Mouse (Mus musculus) cerebellum, postnatal 36 days (tissue): ENCODE measurements around the gene Psma2.

Source experiments
- DNase-seq, 2 experiments: peaks; one replicate each; pipeline ENCODE4 v3.0.0; 2021 to 2022; ENCODE audit warnings: mixed read lengths in 2 of 2

Psma2 gene

DNA sequence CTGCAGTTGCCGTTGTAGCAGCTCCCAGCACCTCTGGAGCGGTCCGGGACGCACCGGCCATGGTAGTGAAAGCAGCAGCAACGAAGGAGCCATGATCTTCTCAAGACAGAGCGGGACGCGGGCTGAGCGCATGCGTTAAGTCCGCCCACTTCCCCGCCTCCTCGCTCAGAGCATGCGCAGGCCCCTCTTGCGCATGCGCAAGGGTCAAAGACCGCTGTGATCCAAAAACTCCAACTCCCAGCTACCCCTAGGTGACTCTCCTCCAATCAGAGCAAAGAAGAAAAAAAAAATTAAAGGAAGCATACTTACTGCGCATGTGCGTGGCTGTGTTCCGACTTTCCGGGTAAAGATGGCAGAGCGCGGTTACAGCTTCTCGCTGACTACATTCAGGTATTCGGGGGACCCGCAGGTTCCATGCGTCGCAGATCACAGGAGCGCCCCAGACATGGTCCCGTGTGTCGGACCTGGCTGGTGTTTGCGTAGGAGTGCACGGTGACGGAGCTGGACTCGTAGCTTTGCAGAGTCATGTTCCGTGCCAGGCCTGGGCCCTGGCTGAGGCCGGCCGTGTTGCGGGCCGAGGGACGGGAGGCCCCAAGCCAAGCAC, at the start of gene Psma2, which contains the start of gene Mrpl32:
Gene Psma2 (plus strand): TSS at position 315 of the 604 bp plus-strand sequence.
Gene Mrpl32 (minus strand): TSS at position 240 of the 604 bp plus-strand sequence.
- peak; percentile 95 to 96 for DNase-seq

DNA sequence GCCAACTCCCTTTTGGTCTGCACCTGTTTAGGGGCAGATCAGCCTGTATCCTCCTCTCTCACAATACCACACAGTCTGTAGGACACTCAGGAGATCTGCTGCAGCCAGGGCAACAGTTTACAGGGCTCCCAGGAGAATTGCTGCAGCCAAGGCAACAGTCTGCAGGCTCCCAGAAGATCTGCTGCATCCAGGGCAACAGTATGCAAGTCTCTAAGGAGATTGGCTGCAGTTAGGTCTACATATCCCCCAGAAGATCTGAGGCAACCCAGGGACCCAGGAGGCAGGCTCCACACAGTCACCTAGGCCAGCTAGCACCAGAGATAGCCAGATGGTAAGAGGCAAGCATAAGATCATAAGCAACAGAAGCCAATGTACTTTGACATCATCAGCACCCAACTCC, 38.9 kb upstream of the Psma2 start:
- no peak for DNase-seq

DNA sequence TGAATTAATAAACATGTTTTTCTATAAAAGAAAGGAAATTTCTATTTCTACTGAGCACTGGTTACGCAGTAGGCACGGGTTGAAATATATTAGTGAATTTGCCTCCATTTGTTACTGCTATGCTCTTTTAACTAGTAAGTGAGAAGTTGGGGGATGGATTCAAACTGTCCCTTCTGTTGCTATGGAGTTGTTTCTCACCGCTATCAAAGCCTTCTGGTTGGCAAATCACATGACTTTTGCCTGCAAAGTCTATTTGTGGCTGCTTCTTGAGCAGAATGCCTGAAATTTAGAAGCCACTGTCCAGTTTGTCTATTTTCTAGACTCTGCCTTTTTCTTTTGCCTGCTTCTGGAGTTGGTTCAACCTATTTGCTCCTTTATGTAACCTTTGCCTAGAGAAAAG, 32.6 kb upstream of the Psma2 start:
- no peak for DNase-seq

DNA sequence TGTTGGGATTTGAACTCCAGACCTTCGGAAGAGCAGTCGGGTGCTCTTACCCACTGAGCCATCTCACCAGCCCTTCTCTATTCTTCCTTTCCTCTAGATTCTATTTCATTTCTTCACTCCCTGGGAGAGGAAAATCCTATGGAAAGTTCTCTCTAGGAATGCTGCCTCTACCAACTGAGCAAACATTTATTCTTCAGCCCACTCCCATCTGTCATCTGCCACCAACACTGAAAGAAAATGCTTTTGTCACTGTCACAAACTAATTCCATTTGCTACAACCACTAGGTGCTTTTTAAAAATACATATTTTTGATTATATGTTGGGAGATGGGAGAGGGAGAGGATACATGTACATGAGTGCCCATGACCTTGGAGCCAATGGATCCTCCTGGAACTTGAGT, 10.3 kb upstream of the Psma2 start:
- DNase-seq, result no peak

DNA sequence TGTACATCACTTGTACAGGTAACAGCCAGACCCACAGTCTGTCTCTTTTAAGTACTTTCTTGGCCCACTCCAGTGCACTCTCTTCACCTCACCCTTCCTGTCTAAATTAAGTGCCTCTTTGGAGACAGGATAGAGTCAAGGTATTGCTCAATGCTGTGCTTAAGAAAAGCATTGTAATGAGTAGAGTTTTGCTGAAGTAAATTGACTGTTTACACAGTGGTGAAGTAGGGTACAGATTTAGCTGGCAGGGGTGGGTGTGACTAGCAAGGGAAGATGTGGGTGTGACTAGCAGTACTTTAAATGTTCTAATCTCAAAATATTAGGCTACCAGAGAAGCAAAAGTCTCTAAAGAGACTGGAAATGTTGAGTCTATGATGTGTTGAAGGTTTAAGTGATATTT, 5.4 kb upstream of the Psma2 start:
- DNase-seq, result no peak

DNA sequence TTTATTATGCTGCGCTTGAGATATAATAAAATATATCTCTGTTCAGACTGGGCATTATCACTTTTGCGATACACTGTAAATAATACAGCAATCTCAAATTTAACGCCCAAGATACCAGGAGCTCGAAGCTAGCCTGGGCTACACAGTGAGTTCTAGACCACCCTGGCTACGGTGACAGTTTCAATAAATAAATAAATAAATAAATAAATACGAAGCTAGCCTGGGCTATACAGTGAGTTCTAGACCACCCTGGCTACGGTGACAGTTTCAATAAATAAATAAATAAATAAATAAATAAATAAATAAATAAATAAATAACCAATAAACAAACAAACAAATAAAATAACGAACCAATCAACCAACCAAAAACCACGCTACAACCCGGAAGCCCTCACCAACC, 577 bp upstream of the Psma2 start:
- DNase-seq, result no peak

DNA sequence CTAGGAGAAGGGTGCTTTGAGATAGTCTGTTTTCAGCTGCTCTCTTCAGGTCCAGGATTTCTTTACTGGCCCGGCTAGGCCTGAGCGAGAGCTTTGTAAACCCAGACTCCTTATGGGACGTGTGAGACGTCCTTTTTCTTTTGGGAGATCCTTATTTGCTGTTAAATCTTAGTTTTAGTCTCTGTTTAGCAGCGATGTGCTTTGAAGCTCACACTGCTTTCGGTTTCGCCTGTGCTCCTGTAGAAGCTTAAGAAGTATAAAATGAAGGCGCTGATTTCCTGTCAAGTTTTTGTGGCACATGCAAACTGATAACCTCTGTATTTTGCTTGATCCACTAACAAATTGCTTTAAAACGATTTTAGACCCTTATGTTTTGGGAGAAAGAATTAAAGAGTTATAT, 513 bp downstream of the Psma2 start:
- no peak for DNase-seq

DNA sequence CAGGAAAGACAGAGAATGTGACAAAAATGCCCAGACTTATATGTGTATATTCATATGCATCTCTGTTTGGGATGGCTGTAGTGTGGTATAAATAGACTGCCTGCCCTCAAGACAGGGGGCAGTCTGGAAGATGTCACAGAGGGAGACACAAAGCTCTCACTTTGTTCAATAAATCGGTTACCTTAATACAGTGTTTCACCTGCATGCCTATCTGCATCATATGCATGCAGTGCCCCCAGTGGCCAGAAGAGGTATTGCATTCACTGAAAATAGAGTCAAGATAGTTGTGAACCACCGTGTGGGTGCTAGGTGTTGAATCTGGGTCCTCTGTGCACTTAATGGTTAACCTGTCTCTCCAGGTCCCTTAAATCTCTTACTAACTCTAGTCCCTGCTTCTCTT, 5.7 kb downstream of the Psma2 start:
- peak; percentile 68 to 80 for DNase-seq

DNA sequence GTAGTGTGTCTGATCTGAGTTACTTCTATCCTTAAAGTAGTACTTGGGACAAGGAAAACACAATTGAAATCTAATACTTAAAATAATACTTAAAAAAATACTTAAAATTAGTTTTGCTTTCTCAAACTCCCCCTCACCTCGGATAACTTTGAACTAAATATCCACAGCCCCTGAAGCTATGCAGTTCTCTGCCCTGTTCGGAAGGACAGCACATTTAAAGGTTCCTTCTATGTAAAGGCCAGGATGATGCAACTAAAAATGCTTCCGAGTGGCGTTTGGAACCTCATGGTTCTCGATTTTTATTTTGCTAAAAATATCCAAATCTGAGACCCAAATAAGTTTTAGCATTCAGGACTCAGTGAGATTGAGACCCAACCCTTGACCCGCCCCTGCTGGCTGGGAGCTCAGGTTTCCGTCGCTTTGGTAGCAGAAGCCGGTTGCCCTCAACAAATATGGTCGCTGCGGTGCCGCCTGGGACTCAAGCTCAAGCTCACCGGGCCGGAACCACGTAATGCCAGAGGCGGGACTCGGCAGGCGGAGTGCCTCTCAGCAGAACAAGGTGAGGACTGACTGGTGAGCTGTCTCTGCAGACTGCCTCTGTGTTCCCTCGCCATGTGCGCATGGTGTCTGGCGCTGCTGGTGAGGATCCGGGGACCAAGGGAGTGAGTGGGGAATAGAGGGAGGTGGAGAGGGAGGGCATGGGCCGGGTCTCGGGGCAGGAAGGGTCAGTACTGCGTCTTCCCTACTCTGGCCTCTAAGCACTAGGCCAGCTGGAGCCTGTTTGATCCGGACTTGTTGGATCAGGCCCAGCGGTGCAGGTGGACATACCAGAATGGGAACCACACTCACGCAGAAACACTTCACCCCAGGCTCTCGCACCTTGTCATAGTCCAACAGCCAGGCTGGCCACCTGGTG, 16.9 kb downstream of the Psma2 start, which contains the start of gene AW209491:
Gene AW209491 (plus strand): TSS at position 429 of the 916 bp plus-strand sequence.
- DNase-seq, result peak; percentile 97 to 98

DNA sequence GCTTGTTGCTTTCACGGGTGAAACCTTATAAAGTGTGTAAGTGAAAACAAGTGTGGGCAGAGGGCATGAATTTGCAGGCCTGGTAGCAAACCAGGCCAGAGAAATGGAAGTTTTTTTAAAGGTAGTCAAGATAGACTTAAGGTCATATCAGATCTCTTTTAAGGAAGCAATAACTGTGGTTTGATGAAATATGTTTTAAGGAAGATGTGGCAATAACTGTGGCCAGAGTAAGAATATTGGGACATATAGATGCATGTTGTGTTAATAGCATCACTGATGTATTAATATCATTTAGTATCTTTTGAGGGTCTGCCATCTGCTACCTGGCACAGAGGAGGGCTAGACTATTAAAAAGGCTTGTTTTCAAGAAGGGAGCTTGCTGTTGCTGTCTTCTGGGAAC, 27.0 kb downstream of the Psma2 start:
- no peak for DNase-seq

DNA sequence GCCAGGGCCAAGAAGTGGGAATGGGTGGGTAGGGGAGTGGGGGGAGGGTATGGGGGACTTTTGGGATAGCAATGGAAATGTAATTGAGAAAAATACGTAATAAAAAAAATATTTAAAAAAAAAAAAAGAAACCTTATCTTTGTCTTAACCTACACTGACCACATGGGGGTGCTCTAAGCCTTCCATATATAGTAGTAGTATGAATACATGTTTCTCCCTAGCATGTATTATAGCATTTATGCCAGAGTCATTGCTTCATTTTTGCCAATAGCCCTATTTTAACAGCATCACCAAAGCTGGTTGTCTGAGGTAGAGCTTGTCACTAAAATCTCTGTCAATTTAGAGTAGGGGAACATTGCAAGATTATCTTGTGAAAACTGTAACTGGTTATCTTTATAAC, 36.3 kb downstream of the Psma2 start:
- no peak for DNase-seq

DNA sequence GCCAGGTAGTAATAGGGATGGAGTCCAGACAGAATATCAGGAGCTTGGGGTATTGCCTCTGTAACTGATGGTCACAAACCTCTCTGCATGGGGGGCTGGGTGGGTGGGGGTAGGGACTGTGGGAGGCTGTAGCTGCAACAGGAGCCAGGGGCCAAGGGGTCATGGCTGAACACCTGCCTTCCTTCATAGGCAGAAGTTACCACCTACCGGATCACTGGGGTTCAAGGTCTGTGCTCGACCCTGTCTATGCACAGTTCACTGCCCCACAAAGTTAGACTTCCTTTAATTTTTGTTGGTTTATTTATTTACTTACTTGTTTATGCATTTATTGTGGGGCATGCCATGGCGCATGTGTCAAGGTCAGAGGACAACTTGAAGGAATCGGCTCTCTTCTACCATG, 54.1 kb downstream of the Psma2 start:
- no peak for DNase-seq

DNA sequence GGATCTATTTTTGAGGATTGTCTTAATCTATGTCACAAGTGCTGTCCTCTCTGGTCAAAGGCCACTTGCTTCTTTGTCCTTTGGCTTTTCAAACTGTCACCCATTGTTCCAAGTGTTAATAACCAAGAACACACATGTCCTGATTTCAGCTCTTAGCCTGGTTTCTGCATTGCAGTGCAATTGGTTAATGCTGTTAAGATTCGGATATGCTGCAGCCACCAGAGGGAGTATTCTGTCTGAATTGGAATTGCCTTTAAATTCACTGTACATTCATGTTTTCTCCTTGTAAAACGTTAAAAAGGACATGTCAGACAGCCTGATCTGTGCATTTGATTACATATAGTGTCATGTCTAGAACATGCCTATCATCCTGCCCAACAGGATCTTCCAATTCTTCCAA, 57.3 kb downstream of the Psma2 start:
- DNase-seq, result no peak

DNA sequence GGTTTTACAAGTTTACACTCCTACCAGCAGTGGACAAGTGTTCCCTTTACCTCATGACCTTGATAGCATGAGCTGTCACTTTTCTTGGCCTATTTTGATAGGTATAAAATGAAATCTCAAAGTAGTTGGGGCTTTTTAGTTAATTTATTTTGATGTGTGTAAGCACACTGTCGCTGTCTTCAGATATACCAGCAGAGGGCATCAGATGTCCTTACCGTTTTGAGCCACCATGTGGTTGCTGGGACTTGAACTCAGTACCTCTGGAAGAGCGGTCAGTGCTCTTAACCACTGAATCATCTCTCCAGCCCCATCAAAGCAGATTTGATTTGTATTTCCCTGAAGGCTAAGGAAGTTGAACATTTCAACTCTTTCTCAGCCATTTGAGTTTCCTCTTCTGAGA, 75.9 kb downstream of the Psma2 start:
- no peak for DNase-seq

DNA sequence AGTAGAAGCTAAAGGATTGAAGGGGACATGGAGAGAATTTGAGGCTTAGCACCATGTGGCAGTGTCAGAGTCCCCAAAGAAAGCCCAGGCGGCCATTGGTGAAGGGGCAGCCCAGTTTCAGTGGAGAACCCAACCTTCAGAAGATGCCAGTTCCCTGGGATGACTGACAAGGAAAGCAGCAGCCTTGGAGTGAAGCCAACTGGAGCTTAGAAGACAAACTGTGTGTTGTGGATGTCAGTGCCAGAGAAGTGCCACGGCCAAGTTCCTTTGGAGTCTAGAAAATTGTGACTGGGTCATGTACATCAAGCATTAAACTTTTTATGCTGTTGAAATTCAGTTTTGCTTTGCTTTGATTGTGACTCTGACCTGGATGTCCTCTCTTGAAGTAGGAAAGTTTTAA, 103.8 kb downstream of the Psma2 start:
- DNase-seq, result no peak

DNA sequence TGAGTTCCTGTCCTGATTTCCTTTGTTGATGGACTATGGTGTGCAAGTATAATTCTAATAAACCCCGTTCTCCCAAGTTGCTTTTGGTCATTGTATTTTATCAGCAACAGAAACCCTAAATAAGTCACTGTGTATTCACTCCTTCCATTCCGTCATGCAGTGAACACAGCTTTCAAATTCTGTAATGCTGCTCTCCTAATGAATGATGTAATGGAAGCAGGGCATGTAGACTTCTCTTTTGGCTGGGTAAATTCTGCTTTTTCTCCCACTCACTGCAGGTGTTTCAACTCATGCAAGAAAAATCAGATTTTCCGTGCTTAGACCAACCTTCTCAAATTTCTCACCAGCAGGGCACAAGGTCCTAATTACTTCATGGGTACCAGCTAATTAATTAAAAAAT, 104.7 kb downstream of the Psma2 start:
- no peak for DNase-seq
